9 mouse cellular contexts compared by ENCODE assay signal in the genomic region with DNA sequence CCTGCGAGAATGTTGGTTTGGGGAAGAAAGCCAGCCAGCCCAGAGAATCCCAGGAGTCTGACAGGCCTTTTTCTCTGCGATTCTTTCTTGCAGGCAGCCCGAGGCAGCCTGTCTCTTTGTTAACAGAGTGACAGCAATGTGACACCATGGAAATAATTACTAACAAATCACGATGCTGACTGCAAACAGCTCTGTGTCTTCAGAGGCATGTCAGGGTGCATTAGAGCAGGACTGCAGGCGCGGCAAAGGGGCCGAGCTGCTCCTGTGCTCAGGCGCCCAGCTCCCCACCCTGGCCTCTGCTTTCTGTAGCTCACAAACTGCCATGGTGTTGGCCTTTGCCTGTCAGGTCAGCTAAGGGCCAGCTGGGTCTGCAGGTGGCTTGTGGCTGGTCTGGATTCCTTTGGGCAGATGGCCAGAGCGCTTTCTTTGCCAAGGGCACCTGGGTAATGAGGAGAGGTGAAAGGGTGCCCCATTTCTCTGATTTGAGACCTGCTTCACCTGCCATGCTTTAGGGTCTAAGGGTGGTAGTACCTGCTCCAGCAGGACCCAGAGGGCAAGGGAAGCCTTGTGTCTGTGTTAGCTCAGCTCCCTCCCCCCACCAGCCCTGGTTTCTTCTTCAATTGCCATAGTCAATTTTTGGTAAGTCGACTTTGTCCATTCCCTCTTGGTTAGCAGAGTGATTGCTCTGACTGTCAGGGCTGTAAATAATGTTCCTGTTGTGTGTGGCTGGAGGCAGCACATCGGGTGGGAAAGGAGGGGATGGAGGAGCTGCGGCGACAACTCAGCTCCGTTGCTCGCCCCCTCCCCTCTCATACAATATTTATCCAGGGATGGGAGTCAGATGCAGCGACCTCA. TPM values are rescaled to one million over a fixed set of nuclear protein-coding genes. Genes with fewer than 3 reads are reported as not detected.
A peak's percentile ranks its signal among the peaks of the same experiment; 100 is the strongest.
DNase-seq lines count a peak whose midpoint lies in the region; ATAC-seq lines count a peak whose summit lies in the region.
"Had no signal": no experiment of that assay in that cellular context is flagged by ENCODE, and none has a peak within 500 bp of the region (broad histone marks: within the 10 kb centered on the region; RNA-seq: fewer than 3 reads in every experiment).

No protein-coding gene starts in this region.

- peak; percentile 13 for DNase-seq in left cerebral cortex, postnatal 4 days
- DNase-seq in left cerebral cortex, adult 9 months (ENCODE audit: low spot score in 2 of 2): no peak
- peak; percentile 45 for DNase-seq in embryo, embryonic 9.5 days (ENCODE audit: extremely low spot score)
- DNase-seq in kidney, postnatal 25 days: peak; percentile 40 to 51
- no peak for DNase-seq in ovary, postnatal 36 days (ENCODE audit: low spot score)
- DNase-seq in urinary bladder, adult 18-20 months (ENCODE audit: low spot score in 2 of 2): no peak
- no peak for DNase-seq in heart, postnatal 14 days
- DNase-seq: layer of hippocampus, adult 9-11 months had no signal

- no peak for ATAC-seq in neural tube, embryonic 15.5 days (ENCODE audit: low FRiP score)

- H3K27me3 ChIP-seq in neural tube, embryonic 15.5 days (replicated peaks): no peaks in the 10 kb centered on the region

- H3K4me2 ChIP-seq in neural tube, embryonic 15.5 days: no peak overlapping the region

- H3K27ac ChIP-seq in neural tube, embryonic 15.5 days (replicated peaks): peak overlapping the region; percentile 65

- intact Hi-C loops in left cerebral cortex, postnatal 4 days (cut with DNase I): no loop called here
- intact Hi-C loops in heart, postnatal 14 days (cut with DNase I): no loop called here

- no peaks in the 10 kb centered on the region for H3K9me3 ChIP-seq in neural tube, embryonic 15.5 days (replicated peaks)

- no peak overlapping the region for H3K4me3 ChIP-seq in neural tube, embryonic 15.5 days (replicated peaks)

- H3K36me3 ChIP-seq in neural tube, embryonic 15.5 days: no peaks in the 10 kb centered on the region

- H3K9ac ChIP-seq in neural tube, embryonic 15.5 days (replicated peaks): 0 out of 2 replicates have a peak overlapping the region, but pooled peaks have one; percentile 6

- peaks cover 52% of the 10 kb centered on the region for H3K4me1 ChIP-seq in neural tube, embryonic 15.5 days

- WGBS in neural tube, embryonic 15.5 days: 18% methylated on average over 16 of the region's 16 CpGs

RNA-seq across cellular contexts. Expression of a gene that starts 55.2 kb away (rescaled TPM):
- 100 to 1,000 TPM; 257 to 277 TPM for total RNA-seq in left cerebral cortex, postnatal 4 days (2021)
- 223 and 244 TPM in 2 replicates for polyA plus RNA-seq in neural tube, embryonic 15.5 days (2015; fragmentation: Nextera tagmentation; extraction: Ambion mirVana)
- total RNA-seq in heart, postnatal 14 days (2021): 10 to 100 TPM; 75.4 to 82.6 TPM

Comparison
In these comparisons a context has a peak if more than half of its experiments do, and no peak if none do; other contexts are left out.
1. DNase-seq: peak in left cerebral cortex, postnatal 4 days (single experiment), embryo, embryonic 9.5 days (single experiment) and kidney, postnatal 25 days (2 of 2); none in left cerebral cortex, adult 9 months (0 of 2), ovary, postnatal 36 days (single experiment), urinary bladder, adult 18-20 months (0 of 2) and heart, postnatal 14 days (0 of 2).